Mouse (Mus musculus): ENCODE results near the gene Ntn5.

The Ntn5 gene

DNA sequence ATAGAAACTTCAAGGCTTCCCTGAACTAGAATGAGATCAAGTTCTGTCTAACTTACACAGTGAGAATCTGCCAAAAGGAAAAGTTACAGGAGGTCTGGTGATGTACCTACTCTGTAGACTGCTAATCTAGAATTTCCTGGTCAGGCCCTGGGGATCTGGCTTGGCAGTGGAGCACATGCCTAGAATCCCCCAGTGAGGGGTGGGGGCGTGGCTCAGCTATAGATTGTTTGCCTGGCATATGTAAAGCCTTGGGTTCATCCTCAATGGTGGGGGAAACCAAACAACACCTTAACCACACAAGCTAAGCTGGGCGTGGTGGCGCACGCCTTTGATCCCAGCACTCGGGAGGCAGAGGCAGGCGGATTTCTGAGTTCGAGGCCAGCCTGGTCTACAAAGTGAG lies 14.1 kb downstream of the Ntn5 start:
- 84% methylated on average over 7 of the region's 7 CpGs for WGBS

GRCm38 (mm10) chr7:45699523-45700141 lies 15.8 kb downstream of the Ntn5 start, which contains the start of gene Car11:
Car11 (plus strand) TSS chr7:45699843.
- 4% methylated on average over 36 of the region's 36 CpGs for WGBS

DNA sequence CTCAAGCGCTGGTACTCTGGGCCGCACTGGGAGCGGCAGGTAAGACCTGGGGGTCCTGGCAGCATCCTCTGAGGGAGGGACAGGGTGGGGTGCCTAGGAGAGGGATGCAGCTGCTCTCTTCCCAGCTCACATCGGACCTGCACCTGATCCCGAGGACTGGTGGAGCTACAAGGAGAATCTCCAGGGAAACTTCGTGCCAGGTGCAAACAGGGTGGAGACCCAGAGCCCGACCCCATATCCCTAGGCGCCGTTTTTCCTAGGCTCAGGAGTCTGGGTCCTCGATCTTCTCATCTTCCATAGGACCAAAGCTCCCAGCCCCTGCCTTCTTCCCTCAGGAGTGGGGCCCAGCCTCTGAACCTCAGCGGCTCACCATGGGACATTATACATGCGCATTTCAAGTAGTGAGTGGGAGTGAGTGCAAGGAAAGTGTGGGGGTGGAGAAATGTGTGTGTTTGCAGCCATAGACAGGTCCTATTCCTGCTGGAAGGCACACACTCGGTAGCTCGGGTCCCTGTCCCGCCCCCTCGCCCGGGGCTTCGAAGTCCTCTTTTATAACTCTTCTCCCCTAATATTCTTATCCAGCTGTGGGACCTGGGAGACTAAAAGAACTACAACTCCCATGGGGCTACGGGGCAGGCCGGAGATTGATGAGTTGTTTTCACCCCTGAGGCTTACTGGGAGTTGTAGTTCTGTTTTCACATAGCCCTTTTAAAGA lies 16.6 kb downstream of the Ntn5 start:
- WGBS = under 1% methylated on average over 20 of the region's 20 CpGs

DNA sequence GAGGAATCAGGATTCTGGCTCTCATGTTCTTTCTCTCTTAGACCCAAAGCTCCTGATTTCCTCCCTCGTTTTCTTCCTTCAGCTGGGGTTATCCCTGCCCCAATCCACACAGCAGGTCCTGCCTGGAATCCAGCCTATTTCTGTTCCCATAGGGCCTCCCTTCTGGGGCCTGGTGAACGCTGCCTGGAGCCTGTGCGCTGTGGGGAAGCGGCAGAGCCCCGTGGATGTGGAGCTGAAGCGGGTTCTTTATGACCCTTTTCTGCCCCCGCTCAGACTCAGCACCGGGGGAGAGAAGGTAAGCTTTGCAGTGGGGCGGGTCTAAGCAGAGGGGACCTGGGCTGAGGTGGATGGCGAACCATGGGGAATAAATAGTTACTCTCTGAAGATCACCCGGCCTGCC lies 17.2 kb downstream of the Ntn5 start:
- WGBS = 20% methylated on average over 11 of the region's 11 CpGs

GRCm38 (mm10) chr7:45701607-45702006 lies 17.8 kb downstream of the Ntn5 start:
- WGBS = 75% methylated on average over 11 of the region's 11 CpGs

GRCm38 (mm10) chr7:45702316-45702715 lies 18.5 kb downstream of the Ntn5 start:
- WGBS = 92% methylated on average over 11 of the region's 11 CpGs

DNA sequence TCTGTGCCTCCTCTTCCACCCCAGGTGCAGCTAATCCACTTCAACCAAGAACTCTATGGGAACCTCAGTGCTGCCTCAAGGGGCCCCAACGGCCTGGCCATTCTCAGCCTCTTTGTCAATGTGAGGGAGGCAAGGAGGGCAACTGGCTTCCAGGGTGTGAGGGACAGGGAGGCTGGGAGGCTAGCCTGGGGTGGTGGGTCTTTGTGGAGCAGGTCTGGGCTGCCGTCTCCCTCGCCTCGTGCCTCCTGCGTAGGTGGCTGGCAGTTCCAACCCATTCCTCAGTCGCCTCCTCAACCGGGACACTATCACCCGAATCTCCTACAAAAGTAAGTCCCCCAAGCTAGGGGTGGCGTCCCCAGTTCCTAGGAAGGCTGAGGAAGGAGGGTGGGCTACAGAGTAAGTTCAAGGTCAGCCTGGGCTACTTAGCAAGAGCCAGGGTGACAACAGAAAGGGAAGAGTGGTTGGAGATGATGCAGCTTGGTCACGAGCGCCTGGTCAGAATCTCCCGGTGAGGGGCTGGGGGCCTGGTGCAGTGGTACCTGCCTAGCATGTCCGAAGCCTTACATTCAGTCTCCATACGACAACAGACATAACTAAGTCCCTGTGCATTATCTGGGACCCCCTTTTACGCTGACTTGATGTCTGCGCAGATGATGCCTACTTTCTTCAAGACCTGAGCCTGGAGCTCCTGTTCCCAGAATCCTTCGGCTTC lies 19.1 kb downstream of the Ntn5 start:
- 75% methylated on average over 17 of the region's 17 CpGs for WGBS

DNA sequence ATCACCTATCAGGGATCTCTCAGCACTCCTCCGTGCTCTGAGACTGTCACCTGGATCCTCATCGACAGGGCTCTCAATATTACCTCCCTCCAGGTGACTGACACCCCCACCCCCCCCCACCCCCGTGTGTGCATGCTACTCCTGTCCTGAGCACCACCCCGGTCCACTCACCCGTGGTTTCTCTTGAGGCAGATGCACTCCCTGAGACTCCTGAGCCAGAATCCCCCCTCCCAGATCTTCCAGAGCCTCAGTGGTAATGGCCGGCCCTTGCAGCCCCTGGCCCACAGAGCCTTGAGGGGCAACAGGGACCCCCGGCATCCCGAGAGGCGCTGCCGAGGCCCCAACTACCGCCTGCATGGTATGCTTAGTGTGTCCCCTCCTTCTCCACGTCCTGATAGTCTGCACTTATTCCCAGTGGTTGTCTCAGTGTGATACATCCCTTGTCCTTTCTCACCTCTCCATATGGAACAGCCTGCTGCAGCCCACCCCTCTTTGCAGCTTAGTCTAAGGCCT lies 19.8 kb downstream of the Ntn5 start:
- WGBS = 24% methylated on average over 12 of the region's 12 CpGs

DNA sequence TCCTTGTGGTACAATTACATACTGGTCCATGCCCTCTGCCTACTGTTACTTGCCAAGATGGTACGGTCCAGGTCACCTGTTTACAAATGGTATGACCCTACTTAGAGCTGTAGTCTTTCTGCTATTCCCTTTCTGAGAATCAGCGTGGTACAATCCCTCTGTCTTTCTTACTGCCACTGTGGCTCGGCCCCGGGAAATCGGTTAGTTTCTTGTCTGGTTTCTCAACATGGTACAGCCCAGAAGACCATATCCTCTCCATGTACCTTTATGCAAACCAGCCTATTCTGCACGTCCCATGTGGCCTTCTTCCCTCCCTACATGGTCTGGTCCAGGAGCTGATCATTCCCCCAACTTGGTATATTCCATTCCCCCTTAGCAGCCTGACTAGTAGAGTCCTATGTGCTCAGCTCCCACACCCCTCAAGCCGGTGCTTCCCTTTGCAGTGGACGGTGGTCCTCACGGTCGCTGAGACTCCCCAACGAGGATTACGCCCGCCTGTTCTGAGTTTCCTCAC lies 20.3 kb downstream of the Ntn5 start:
- WGBS = under 1% methylated on average over 13 of the region's 13 CpGs

DNA sequence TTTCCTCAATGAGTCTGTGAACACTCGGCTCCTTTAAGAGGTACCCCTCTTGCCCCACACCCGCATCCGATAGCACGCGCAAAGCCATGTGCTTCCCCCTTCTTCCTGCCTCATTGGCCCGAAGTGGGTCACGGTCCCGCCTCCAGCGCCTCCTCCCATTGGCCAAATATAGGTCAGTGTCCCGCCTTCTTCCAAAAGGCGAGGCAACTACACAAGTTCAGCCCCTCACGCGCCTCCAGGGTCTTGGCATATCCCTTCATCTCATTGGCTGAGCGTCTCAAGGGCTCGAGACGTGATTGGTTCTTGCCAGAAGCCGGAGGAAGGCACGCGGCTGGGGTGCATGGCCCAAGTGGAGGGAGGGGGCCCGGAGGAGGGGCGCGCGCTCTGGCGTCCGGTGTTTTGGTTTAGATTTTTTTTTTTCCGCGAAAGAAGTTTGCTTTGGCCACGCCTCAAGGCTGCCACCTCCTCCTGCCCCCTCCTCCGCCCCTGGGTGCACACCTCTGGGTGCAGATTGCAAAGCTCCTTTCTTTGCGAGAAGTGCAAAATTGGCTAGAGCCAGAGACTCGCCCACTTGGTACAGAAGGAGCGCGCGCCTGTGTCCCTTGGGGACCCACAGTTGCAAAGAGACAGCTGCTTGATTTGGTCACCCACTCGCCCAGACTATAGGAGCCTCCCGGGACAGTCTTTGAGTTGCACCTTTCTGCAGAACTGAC lies 21.1 kb downstream of the Ntn5 start, which contains the start of gene Dbp:
Dbp (plus strand) TSS at position 359 of the 713 bp plus-strand sequence.
- 0% methylated on average over 36 of the region's 36 CpGs for WGBS

DNA sequence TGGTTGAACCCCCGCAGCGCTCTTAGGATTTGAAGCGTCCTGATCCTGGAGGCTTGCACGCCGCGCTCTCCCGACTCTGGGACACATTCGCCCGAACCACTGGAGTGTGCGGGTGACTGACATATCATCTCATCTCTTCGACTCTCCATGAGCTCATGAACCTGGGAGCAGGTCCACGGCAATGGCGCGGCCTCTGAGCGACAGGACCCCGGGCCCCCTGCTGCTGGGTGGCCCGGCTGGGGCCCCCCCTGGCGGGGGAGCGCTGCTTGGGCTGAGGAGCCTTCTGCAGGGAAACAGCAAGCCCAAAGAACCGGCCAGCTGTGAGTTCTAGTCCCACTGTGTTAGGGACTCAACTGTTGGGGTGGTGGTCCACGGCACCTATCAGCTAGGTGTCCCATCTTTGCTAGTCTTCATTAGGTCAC lies 21.6 kb downstream of the Ntn5 start:
- under 1% methylated on average over 21 of the region's 21 CpGs for WGBS

DNA sequence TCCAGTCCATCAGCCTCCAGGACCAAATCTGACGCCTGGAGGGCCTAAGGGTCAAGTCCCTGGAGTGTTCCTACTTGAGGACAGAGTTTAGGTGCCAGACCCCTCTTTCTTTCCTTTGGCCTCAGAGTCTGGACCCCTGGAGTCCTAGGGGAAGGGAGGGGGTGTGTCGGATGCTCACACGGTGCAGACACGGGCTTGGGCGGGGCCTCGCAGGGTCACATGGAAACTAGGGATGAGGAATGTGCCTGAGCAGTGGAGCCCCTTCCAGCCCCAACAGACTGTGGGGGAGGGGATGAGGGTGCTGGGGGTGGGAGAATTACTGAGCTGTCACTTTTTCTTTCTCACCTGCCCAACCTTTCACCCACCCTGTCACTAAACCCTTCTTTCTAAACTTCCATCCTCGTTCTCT lies 22.1 kb downstream of the Ntn5 start:
- 1% methylated on average over 7 of the region's 7 CpGs for WGBS

DNA sequence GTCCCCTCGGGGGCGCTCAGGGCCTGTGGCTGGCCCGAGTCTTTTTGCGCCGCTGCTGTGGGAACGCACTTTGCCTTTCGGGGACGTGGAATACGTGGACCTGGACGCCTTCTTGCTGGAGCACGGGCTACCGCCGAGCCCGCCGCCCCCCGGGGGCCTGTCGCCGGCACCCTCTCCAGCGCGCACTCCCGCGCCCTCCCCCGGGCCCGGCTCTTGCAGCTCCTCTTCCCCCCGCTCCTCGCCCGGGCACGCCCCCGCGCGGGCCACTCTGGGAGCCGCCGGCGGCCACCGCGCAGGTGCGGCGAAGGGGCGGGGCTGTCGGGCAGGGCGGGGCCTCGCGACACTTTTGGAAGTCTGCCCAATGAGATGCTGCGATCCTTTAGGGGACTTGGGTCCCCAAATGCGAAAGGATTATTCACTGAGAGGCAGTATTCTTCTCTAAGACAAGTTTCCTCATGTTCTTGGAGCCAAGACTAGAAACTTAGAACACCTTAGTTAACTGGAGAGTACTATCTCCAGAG lies 23.0 kb downstream of the Ntn5 start:
- WGBS = 1% methylated on average over 45 of the region's 45 CpGs

DNA sequence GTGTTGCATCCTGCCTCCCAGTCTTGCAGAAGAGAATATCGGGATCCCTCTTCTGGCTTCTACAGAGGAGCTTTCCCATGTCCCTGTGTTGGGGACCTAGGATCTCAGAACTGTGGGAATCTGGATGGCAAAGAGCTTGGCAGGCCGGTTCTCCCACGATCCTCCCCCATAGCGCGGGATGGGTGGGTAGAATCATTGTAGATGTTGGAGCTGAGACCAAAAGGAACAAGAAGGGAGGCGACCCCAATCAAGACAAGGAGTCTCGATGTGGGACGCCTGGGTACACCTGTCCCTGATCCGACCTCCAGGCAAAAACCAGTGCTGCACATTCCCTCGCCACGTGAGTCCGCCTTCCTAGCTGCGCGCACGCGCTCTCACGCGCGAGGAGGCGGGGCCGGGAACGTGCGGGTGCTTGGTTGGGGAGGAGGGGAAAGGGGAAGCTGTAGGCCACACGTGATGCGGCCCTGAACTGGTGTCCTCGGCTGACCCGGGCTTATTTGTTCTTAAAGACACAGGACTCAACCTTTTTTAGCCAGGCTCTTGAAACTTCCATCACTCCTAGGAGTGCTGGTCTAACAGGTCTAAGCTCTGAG lies 23.6 kb downstream of the Ntn5 start:
- 1% methylated on average over 27 of the region's 27 CpGs for WGBS

DNA sequence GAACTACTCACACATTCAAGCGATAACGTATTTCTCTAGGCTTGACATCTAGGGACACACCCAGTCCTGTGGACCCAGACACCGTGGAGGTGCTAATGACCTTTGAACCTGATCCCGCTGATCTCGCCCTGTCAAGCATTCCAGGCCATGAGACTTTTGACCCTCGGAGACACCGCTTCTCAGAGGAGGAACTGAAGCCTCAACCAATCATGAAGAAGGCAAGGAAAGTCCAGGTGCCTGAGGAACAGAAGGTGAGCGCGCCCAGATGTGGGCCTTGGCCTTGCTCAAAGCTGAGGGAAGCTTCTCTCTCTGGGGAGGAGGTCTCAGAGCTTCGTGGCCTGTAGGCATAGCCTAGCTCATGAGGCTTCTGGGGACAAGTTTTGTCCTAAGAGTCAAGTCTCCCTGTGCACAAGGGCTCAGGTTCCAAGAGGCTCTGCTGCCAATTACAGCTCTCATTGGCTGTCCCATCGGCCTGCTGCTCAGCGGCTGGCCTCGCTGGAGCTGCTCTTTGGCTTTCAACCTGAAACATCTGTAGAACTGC lies 24.5 kb downstream of the Ntn5 start:
- 44% methylated on average over 13 of the region's 13 CpGs for WGBS

DNA sequence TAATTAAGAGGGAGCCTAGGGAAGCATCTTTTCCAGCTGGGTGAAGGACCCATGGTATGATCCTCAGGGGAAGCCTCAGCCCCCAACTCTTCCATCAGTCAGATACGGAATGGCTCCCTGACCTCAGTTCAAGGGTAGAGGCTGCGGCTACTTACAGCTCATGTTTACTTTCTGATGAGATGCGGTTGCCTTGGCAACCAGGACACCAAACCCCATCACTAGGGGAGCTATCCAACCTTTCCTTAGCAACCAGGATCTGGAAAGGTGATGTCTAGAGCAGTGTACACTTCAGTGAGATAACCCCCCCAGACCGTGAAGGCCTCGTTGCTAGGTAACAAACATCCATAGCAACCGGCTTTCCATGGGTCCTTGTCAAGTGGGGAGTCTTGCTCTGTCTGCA lies 25.2 kb downstream of the Ntn5 start:
- 35% methylated on average over 6 of the region's 6 CpGs for WGBS

DNA sequence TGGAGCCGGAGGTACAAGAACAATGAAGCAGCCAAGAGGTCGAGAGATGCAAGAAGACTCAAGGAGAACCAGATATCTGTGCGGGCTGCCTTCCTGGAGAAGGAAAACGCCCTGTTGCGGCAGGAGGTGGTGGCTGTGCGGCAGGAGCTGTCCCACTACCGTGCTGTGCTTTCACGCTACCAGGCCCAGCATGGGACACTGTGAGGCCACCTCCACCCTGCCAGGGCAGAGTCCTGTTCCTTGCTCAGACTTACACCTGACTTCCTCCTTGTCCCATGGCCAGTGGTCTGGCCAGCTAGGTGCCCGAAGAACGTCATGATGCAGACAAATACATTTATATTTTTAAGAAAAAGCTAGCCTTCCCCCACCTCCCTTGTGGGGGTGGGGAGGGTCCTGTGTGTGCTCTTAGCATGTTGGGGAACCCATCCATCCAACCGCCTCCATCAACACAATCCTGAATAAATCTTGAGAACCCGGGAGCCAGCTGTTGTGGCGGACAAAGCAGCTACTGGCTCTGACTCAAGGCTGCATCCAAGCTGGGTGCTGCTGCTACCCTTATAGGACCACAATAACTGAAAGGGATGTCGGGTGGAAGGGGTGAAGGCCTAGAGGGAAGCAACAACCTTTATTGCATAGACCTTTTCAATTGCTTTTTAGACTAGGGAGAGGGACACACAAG lies 26.0 kb downstream of the Ntn5 start:
- WGBS = 50% methylated on average over 14 of the region's 14 CpGs

DNA sequence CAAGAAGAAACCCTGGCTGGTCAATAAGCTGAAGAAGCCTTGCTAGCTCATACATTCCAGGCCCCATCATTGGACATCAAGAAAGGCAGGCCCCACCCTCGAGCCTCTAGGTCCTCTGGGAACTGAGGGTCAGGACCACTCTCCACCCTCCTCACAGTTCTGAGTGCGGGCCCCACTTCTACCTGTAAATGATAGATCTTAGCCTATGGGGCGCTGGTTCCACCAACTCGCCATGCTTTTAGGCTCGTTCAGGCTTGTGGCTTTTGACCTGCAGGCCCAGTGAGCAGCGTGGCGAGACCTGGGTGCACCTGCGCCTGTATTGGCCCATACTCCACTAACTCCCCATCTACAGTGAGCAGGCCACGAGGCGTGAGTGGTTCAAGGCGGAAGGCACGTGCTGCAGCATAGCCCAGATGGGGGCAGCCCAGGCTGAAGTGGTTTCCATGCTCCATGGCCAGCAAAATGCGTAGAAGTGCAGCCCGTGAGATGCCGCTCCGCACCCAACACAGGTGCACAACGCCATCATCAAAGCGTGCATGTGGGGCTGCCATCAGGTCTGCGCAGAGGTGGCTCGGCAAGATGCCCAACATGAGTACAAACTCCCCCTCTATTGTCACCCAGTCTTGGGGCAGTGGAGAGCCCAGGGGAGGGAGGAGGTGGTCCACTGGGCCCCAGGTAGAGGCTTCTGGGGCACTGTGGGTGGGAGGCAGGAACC lies 26.8 kb downstream of the Ntn5 start:
- 75% methylated on average over 20 of the region's 20 CpGs for WGBS

GRCm38 (mm10) chr7:45711316-45712021 lies 27.6 kb downstream of the Ntn5 start:
- WGBS = 71% methylated on average over 24 of the region's 24 CpGs
